Mouse (Mus musculus): Measurements from ENCODE around the gene Mfap1b. TPM values are rescaled to one million over a fixed set of nuclear protein-coding genes. Genes with fewer than 3 reads are reported as not detected.
A peak's percentile ranks its signal among the peaks of the same experiment; 100 is the strongest.

The Mfap1b gene
- polyA plus RNA-seq, 1 experiment from 2014 or later: 78.6 TPM

GRCm38 (mm10) chr2:121452990-121453389 lies 20.9 kb downstream of the Mfap1b start, which contains the start of gene Hypk:
Gene Hypk (plus strand): TSS chr2:121453290.
- H3K4me3 ChIP-seq (replicated peaks; ENCODE audit: low read length): no peak within 1 kb of the TSS
- whole genome bisulfite sequencing: 75% methylated on average over 4 of the region's 4 CpGs
- peaks cover 31% of the 10 kb centered on the region for H3K4me1 ChIP-seq (replicated peaks; ENCODE audit: control insufficient read depth, insufficient read depth, low read length)
- H3K9ac ChIP-seq (replicated peaks; ENCODE audit: low read depth, low read length): no peak within 1 kb of the TSS
- H3K36me3 ChIP-seq (ENCODE audit: control insufficient read depth, insufficient read depth): no peaks in the 10 kb centered on the region
- H3K4me2 ChIP-seq (ENCODE audit: low read length): no peak within 1 kb of the TSS
- no peaks in the 10 kb centered on the region for H3K9me3 ChIP-seq (ENCODE audit: control insufficient read depth, low read length)
- ATAC-seq: no peak
- no peak within 1 kb of the TSS for H3K27ac ChIP-seq (ENCODE audit: low read length)
- H3K27me3 ChIP-seq (replicated peaks; ENCODE audit: control insufficient read depth, insufficient read depth, low read length): no peaks in the 10 kb centered on the region

- 83% methylated on average over 4 of the region's 4 CpGs for WGBS
- H3K36me3 ChIP-seq (ENCODE audit: control insufficient read depth, insufficient read depth): no peaks in the 10 kb centered on the region
- no peak overlapping the region for H3K4me2 ChIP-seq (ENCODE audit: low read length)
- H3K9me3 ChIP-seq (ENCODE audit: control insufficient read depth, low read length): no peaks in the 10 kb centered on the region
- H3K4me3 ChIP-seq (replicated peaks; ENCODE audit: low read length): no peak overlapping the region
- no peak overlapping the region for H3K9ac ChIP-seq (replicated peaks; ENCODE audit: low read depth, low read length)
- no peaks in the 10 kb centered on the region for H3K27me3 ChIP-seq (replicated peaks; ENCODE audit: control insufficient read depth, insufficient read depth, low read length)
- peaks cover 26% of the 10 kb centered on the region for H3K4me1 ChIP-seq (replicated peaks; ENCODE audit: control insufficient read depth, insufficient read depth, low read length)
- no peak overlapping the region for H3K27ac ChIP-seq (ENCODE audit: low read length)
- no peak for ATAC-seq
Measured at GRCm38 (mm10) chr2:121452361-121452760, 21.5 kb downstream of the Mfap1b start.

- H3K27me3 ChIP-seq (replicated peaks; ENCODE audit: control insufficient read depth, insufficient read depth, low read length): no peaks in the 10 kb centered on the region
- peak overlapping the region; percentile 96 for H3K27ac ChIP-seq (ENCODE audit: low read length)
- 1% methylated on average over 7 of the region's 7 CpGs for WGBS
- H3K4me3 ChIP-seq (replicated peaks; ENCODE audit: low read length): peak overlapping the region; percentile 91
- H3K9ac ChIP-seq (replicated peaks; ENCODE audit: low read depth, low read length): peak overlapping the region; percentile 85
- peaks cover 22% of the 10 kb centered on the region for H3K4me1 ChIP-seq (replicated peaks; ENCODE audit: control insufficient read depth, insufficient read depth, low read length)
- no peaks in the 10 kb centered on the region for H3K36me3 ChIP-seq (ENCODE audit: control insufficient read depth, insufficient read depth)
- H3K9me3 ChIP-seq (ENCODE audit: control insufficient read depth, low read length): no peaks in the 10 kb centered on the region
- H3K4me2 ChIP-seq (ENCODE audit: low read length): peak overlapping the region; percentile 75
- no peak for ATAC-seq
Measured at GRCm38 (mm10) chr2:121450093-121450492, 23.8 kb downstream of the Mfap1b start.

GRCm38 (mm10) chr2:121449545-121450011 lies 24.3 kb downstream of the Mfap1b start:
- Histone ChIP-seq H3K4me1 (replicated peaks; ENCODE audit: control insufficient read depth, insufficient read depth, low read length) (peaks cover 22% of the 10 kb centered on the region), H3K4me3 (replicated peaks; ENCODE audit: low read length) (peak overlapping the region; percentile 91), H3K27ac (ENCODE audit: low read length) (peak overlapping the region; percentile 96), H3K9me3 (ENCODE audit: control insufficient read depth, low read length) (no peaks in the 10 kb centered on the region), H3K4me2 (ENCODE audit: low read length) (peak overlapping the region; percentile 75), H3K27me3 (replicated peaks; ENCODE audit: control insufficient read depth, insufficient read depth, low read length) (no peaks in the 10 kb centered on the region), H3K9ac (replicated peaks; ENCODE audit: low read depth, low read length) (peak overlapping the region; percentile 85), H3K36me3 (ENCODE audit: control insufficient read depth, insufficient read depth) (no peaks in the 10 kb centered on the region)
- WGBS: under 1% methylated on average over 53 of the region's 54 CpGs
- ATAC-seq: peak; percentile 74

GRCm38 (mm10) chr2:121448739-121449535 lies 24.9 kb downstream of the Mfap1b start, which contains the start of gene Serf2:
Gene Serf2 (plus strand): TSS chr2:121449195.
- H3K9me3 ChIP-seq (ENCODE audit: control insufficient read depth, low read length): no peaks in the 10 kb centered on the region
- no peaks in the 10 kb centered on the region for H3K27me3 ChIP-seq (replicated peaks; ENCODE audit: control insufficient read depth, insufficient read depth, low read length)
- peak within 1 kb of the TSS; percentile 96 for H3K27ac ChIP-seq (ENCODE audit: low read length)
- WGBS: 1% methylated on average over 69 of the region's 74 CpGs
- peak within 1 kb of the TSS; percentile 85 for H3K9ac ChIP-seq (replicated peaks; ENCODE audit: low read depth, low read length)
- H3K4me3 ChIP-seq (replicated peaks; ENCODE audit: low read length): peak within 1 kb of the TSS; percentile 91
- H3K36me3 ChIP-seq (ENCODE audit: control insufficient read depth, insufficient read depth): no peaks in the 10 kb centered on the region
- ATAC-seq: peak; percentile 99
- peak within 1 kb of the TSS; percentile 75 for H3K4me2 ChIP-seq (ENCODE audit: low read length)
- peaks cover 22% of the 10 kb centered on the region for H3K4me1 ChIP-seq (replicated peaks; ENCODE audit: control insufficient read depth, insufficient read depth, low read length)

GRCm38 (mm10) chr2:121448136-121448535 lies 25.7 kb downstream of the Mfap1b start:
- peaks cover 23% of the 10 kb centered on the region for H3K4me1 ChIP-seq (replicated peaks; ENCODE audit: control insufficient read depth, insufficient read depth, low read length)
- H3K27ac ChIP-seq (ENCODE audit: low read length): no peak overlapping the region
- H3K36me3 ChIP-seq (ENCODE audit: control insufficient read depth, insufficient read depth): no peaks in the 10 kb centered on the region
- no peaks in the 10 kb centered on the region for H3K27me3 ChIP-seq (replicated peaks; ENCODE audit: control insufficient read depth, insufficient read depth, low read length)
- no peak for ATAC-seq
- H3K4me2 ChIP-seq (ENCODE audit: low read length): peak overlapping the region; percentile 75
- H3K9me3 ChIP-seq (ENCODE audit: control insufficient read depth, low read length): no peaks in the 10 kb centered on the region
- H3K4me3 ChIP-seq (replicated peaks; ENCODE audit: low read length): peak overlapping the region; percentile 91
- WGBS: 16% methylated on average over 9 of the region's 9 CpGs
- H3K9ac ChIP-seq (replicated peaks; ENCODE audit: low read depth, low read length): no peak overlapping the region; the same call in 1 of the 2 replicates

GRCm38 (mm10) chr2:121447006-121447405 lies 26.9 kb downstream of the Mfap1b start:
- Histone ChIP-seq H3K4me2 (ENCODE audit: low read length) (no peak overlapping the region), H3K36me3 (ENCODE audit: control insufficient read depth, insufficient read depth) (no peaks in the 10 kb centered on the region), H3K4me1 (replicated peaks; ENCODE audit: control insufficient read depth, insufficient read depth, low read length) (peaks cover 34% of the 10 kb centered on the region), H3K9me3 (ENCODE audit: control insufficient read depth, low read length) (no peaks in the 10 kb centered on the region), H3K9ac (replicated peaks; ENCODE audit: low read depth, low read length) (no peak overlapping the region), H3K4me3 (replicated peaks; ENCODE audit: low read length) (no peak overlapping the region), H3K27ac (ENCODE audit: low read length) (no peak overlapping the region), H3K27me3 (replicated peaks; ENCODE audit: control insufficient read depth, insufficient read depth, low read length) (no peaks in the 10 kb centered on the region)
- ATAC-seq: no peak
- 87% methylated on average over 3 of the region's 3 CpGs for WGBS

GRCm38 (mm10) chr2:121446506-121446905 lies 27.4 kb downstream of the Mfap1b start:
- Histone ChIP-seq H3K9ac (replicated peaks; ENCODE audit: low read depth, low read length) (no peak overlapping the region), H3K4me2 (ENCODE audit: low read length) (no peak overlapping the region), H3K36me3 (ENCODE audit: control insufficient read depth, insufficient read depth) (no peaks in the 10 kb centered on the region), H3K9me3 (ENCODE audit: control insufficient read depth, low read length) (no peaks in the 10 kb centered on the region), H3K27ac (ENCODE audit: low read length) (no peak overlapping the region), H3K4me3 (replicated peaks; ENCODE audit: low read length) (no peak overlapping the region), H3K4me1 (replicated peaks; ENCODE audit: control insufficient read depth, insufficient read depth, low read length) (peaks cover 34% of the 10 kb centered on the region), H3K27me3 (replicated peaks; ENCODE audit: control insufficient read depth, insufficient read depth, low read length) (peaks cover 1% of the 10 kb centered on the region; the same call in 1 of the 2 replicates)
- 80% methylated on average over 4 of the region's 4 CpGs for WGBS
- ATAC-seq: no peak

- Histone ChIP-seq H3K36me3 (ENCODE audit: control insufficient read depth, insufficient read depth) (no peaks in the 10 kb centered on the region), H3K9me3 (ENCODE audit: control insufficient read depth, low read length) (no peaks in the 10 kb centered on the region), H3K4me3 (replicated peaks; ENCODE audit: low read length) (no peak overlapping the region), H3K4me1 (replicated peaks; ENCODE audit: control insufficient read depth, insufficient read depth, low read length) (peaks cover 22% of the 10 kb centered on the region), H3K27ac (ENCODE audit: low read length) (no peak overlapping the region), H3K4me2 (ENCODE audit: low read length) (no peak overlapping the region), H3K27me3 (replicated peaks; ENCODE audit: control insufficient read depth, insufficient read depth, low read length) (peaks cover 5% of the 10 kb centered on the region; the same call in 1 of the 2 replicates), H3K9ac (replicated peaks; ENCODE audit: low read depth, low read length) (no peak overlapping the region)
- WGBS: 85% methylated on average over 3 of the region's 3 CpGs
- ATAC-seq: no peak
Measured at GRCm38 (mm10) chr2:121445117-121445516, 28.8 kb downstream of the Mfap1b start.

Measured in forebrain, embryonic 16.5 days (tissue).